Mouse (Mus musculus) embryonic facial prominence, embryonic 13.5 days (tissue): ENCODE results near the gene Lama5. TPM values are rescaled to one million over a fixed set of nuclear protein-coding genes. Genes with fewer than 3 reads are reported as not detected.

Experiments used
- ATAC-seq: fragments of 200-750 bp; cut with Nextera tagmentation; 2 replicates; pipeline ENCODE4 v1.8.0; 2017; ENCODE audit warnings: low read depth; ENCODE audit not compliant: insufficient number of reproducible peaks, insufficient read depth, low FRiP score, low TSS enrichment
- H3K27ac ChIP-seq: fragments of 300-500 bp; sonication (generic); 2 replicates; pipeline ENCODE4 v1.5.1; 2015; ENCODE audit warnings: moderate library complexity, mild to moderate bottlenecking, inconsistent platforms
- H3K27me3 ChIP-seq: fragments of 300-500 bp; sonication (generic); 2 replicates; pipeline ENCODE4 v1.6.1; 2015; ENCODE audit warnings: mild to moderate bottlenecking, inconsistent platforms
- H3K36me3 ChIP-seq: fragments of 300-500 bp; sonication (generic); 2 replicates; pipeline ENCODE4 v1.6.1; 2015; ENCODE audit warnings: mild to moderate bottlenecking, inconsistent platforms
- H3K4me1 ChIP-seq: fragments of 300-500 bp; sonication (generic); 2 replicates; pipeline ENCODE4 v1.6.1; 2015; ENCODE audit warnings: inconsistent platforms
- H3K4me2 ChIP-seq: fragments of 300-500 bp; sonication (generic); 2 replicates; pipeline ENCODE4 v1.6.1; 2015; ENCODE audit warnings: moderate library complexity, mild to moderate bottlenecking, inconsistent platforms
- H3K4me3 ChIP-seq: fragments of 300-500 bp; sonication (generic); 2 replicates; pipeline ENCODE4 v1.5.1; 2015; ENCODE audit warnings: mild to moderate bottlenecking, inconsistent platforms
- H3K9ac ChIP-seq: fragments of 300-500 bp; sonication (generic); 2 replicates; pipeline ENCODE4 v1.6.1; 2015; ENCODE audit warnings: mild to moderate bottlenecking, inconsistent platforms
- H3K9me3 ChIP-seq: fragments of 300-500 bp; sonication (generic); 2 replicates; pipeline ENCODE4 v1.6.1; 2016; ENCODE audit warnings: inconsistent platforms
- WGBS: fragments of 180-500 bp; shearing (Covaris S2); methylation state at CpG from one replicate; pipeline ENCODE4 v1.1.7; 2015; ENCODE audit warnings: mixed read lengths; 5-methylcytosine and 5-hydroxymethylcytosine counted together
- polyA plus RNA-seq: library from polyadenylated mRNA; unstranded; fragments of >200 nt; fragmentation: Nextera tagmentation; extraction: Ambion mirVana; gene quantifications from 2 replicates; pipeline ENCODE4 v1.2.1, GENCODE M21; 2015

Lama5 gene
- polyA plus RNA-seq, 1 experiment from 2014 or later = 25.2 TPM

- no peaks in the 10 kb centered on the region for H3K9me3 ChIP-seq
- WGBS = 86% methylated on average over 7 of the region's 7 CpGs
- no peak for ATAC-seq
- no peaks in the 10 kb centered on the region for H3K36me3 ChIP-seq
- H3K27ac ChIP-seq = no peak overlapping the region
- H3K4me2 ChIP-seq = no peak overlapping the region
- no peaks in the 10 kb centered on the region; the same call in 1 of the 2 replicates for H3K27me3 ChIP-seq
- no peak overlapping the region for H3K9ac ChIP-seq
- H3K4me3 ChIP-seq = no peak overlapping the region
- H3K4me1 ChIP-seq = peaks cover 34% of the 10 kb centered on the region
These were observed 7.6 kb upstream of the Lama5 start for GRCm38 (mm10) chr2:180233101-180233904.

- no peaks in the 10 kb centered on the region for H3K36me3 ChIP-seq
- H3K9ac ChIP-seq = peak overlapping the region; percentile 27; the same call in 1 of the 2 replicates
- H3K27ac ChIP-seq = no peak overlapping the region
- no peaks in the 10 kb centered on the region for H3K9me3 ChIP-seq
- H3K4me2 ChIP-seq = no peak overlapping the region
- H3K4me3 ChIP-seq = no peak overlapping the region
- H3K4me1 ChIP-seq = peaks cover 49% of the 10 kb centered on the region
- WGBS = 37% methylated on average over 4 of the region's 4 CpGs
- H3K27me3 ChIP-seq = peaks cover 24% of the 10 kb centered on the region
- ATAC-seq = no peak
These were observed 4.8 kb upstream of the Lama5 start for GRCm38 (mm10) chr2:180230482-180230881.

- no peak overlapping the region for H3K4me2 ChIP-seq
- H3K27ac ChIP-seq = no peak overlapping the region
- no peak for ATAC-seq
- 74% methylated on average over 3 of the region's 3 CpGs for WGBS
- no peak overlapping the region for H3K9ac ChIP-seq
- peaks cover 45% of the 10 kb centered on the region for H3K4me1 ChIP-seq
- H3K9me3 ChIP-seq = no peaks in the 10 kb centered on the region
- no peaks in the 10 kb centered on the region for H3K36me3 ChIP-seq
- H3K4me3 ChIP-seq = no peak overlapping the region
- peaks cover 38% of the 10 kb centered on the region for H3K27me3 ChIP-seq
These were observed 3.5 kb upstream of the Lama5 start for GRCm38 (mm10) chr2:180229129-180229528.

- H3K4me2 ChIP-seq = no peak overlapping the region
- ATAC-seq = no peak
- no peak overlapping the region for H3K4me3 ChIP-seq
- H3K27me3 ChIP-seq = peaks cover 43% of the 10 kb centered on the region
- no peaks in the 10 kb centered on the region for H3K36me3 ChIP-seq
- H3K9ac ChIP-seq = no peak overlapping the region
- no peaks in the 10 kb centered on the region for H3K9me3 ChIP-seq
- peaks cover 43% of the 10 kb centered on the region for H3K4me1 ChIP-seq
- no peak overlapping the region for H3K27ac ChIP-seq
- 69% methylated on average over 7 of the region's 7 CpGs for whole genome bisulfite sequencing
These were observed 2.9 kb upstream of the Lama5 start for GRCm38 (mm10) chr2:180228592-180228991.

DNA sequence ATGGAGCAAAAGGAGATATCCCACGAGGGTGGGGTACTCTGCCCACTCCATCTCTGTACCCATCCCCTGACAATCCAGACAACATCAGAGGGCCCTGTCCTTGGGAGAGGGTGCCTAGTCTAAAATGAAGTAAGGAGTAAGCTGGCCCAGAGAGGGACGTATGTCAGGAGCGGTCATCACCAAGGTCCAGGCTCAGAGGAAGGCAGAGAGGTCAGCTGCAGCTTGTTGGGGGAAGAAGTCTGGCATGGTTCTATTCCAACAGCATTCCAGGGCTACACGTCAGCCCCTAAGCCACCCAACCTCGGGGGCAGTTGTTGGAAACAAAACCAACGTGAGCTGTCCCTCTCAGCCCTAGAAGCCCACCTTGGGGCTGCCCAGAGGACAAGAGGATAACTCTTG is 2.4 kb upstream of the Lama5 start:
- Histone ChIP-seq H3K27me3 (peaks cover 49% of the 10 kb centered on the region), H3K4me2 (peak overlapping the region; percentile 50), H3K9me3 (no peaks in the 10 kb centered on the region), H3K36me3 (no peaks in the 10 kb centered on the region), H3K4me1 (peaks cover 44% of the 10 kb centered on the region), H3K27ac (peak overlapping the region; percentile 33; the same call in 1 of the 2 replicates), H3K4me3 (no peak overlapping the region), H3K9ac (peak overlapping the region; percentile 37; the same call in 1 of the 2 replicates)
- 54% methylated on average over 6 of the region's 6 CpGs for WGBS
- no peak for ATAC-seq

- H3K27me3 ChIP-seq = peaks cover 55% of the 10 kb centered on the region
- H3K4me3 ChIP-seq = peak overlapping the region; percentile 17
These were observed 1.8 kb upstream of the Lama5 start for GRCm38 (mm10) chr2:180227262-180228059.

GRCm38 (mm10) chr2:180225044-180225761 is 456 bp downstream of the Lama5 start:
- no peaks in the 10 kb centered on the region for H3K36me3 ChIP-seq
- peak overlapping the region; percentile 82 for H3K4me2 ChIP-seq
- under 1% methylated on average over 55 of the region's 55 CpGs for WGBS
- no peak for ATAC-seq
- peak overlapping the region; percentile 65 for H3K9ac ChIP-seq
- peaks cover 58% of the 10 kb centered on the region for H3K4me1 ChIP-seq
- H3K27me3 ChIP-seq = peaks cover 55% of the 10 kb centered on the region
- H3K9me3 ChIP-seq = no peaks in the 10 kb centered on the region
- peak overlapping the region; percentile 51 for H3K4me3 ChIP-seq
- peak overlapping the region; percentile 78 for H3K27ac ChIP-seq

More at GRCm38 (mm10) chr2:180227262-180228059, 1.8 kb upstream of the Lama5 start:
- Histone ChIP-seq H3K27ac (peak overlapping the region; percentile 33; the same call in 1 of the 2 replicates), H3K4me1 (peaks cover 50% of the 10 kb centered on the region), H3K4me2 (peak overlapping the region; percentile 50), H3K9me3 (no peaks in the 10 kb centered on the region), H3K36me3 (no peaks in the 10 kb centered on the region), H3K9ac (peak overlapping the region; percentile 37)
- 0 out of 2 replicates have a peak, but pooled peaks have one; percentile 7 for ATAC-seq
- WGBS = under 1% methylated on average over 21 of the region's 21 CpGs

DNA sequence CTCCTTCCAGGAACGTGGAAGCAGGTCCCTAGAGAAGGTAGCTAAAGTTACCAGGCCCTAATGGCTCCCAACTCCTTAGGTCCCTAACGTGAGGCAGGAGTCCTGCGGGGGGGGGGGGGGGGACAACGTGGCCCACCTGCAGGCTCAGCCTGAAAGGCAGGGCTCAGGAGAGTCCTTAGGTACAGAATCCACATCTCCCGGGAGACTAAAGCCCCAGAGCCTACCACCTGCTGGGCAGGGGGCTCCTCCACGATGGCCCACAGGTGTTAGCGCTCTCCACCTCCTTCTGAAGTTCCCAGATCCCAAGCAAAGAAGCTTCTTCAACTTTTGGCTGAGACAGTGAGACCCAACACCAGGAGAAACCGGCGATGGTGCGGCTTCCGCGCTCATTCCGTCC is 1.0 kb downstream of the Lama5 start:
- peaks cover 61% of the 10 kb centered on the region for H3K4me1 ChIP-seq
- peak overlapping the region; percentile 82 for H3K4me2 ChIP-seq
- H3K36me3 ChIP-seq = no peaks in the 10 kb centered on the region
- H3K4me3 ChIP-seq = peak overlapping the region; percentile 51
- peak overlapping the region; percentile 65 for H3K9ac ChIP-seq
- no peaks in the 10 kb centered on the region for H3K9me3 ChIP-seq
- H3K27me3 ChIP-seq = peaks cover 55% of the 10 kb centered on the region
- H3K27ac ChIP-seq = peak overlapping the region; percentile 78
- WGBS = 1% methylated on average over 13 of the region's 13 CpGs
- ATAC-seq = no peak

DNA sequence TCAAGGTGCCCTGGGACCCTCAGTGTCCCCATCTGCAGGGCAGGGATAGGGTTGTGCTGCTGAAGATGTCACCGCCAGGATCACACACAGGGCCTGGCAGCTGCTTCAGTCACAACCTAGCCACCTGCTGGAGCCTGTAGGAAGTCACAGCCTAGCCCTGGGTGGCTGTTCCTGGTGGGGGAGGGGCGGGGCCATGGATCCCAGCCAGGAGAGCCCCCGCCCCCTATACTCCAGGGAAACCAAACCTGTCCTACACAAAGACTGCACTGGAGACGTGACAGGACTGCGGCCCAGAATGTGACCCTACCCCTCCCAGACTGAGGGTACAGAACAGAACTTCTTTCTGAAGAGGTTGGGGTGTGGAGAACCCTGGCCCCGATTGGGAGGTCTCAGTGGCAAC is 3.4 kb downstream of the Lama5 start:
- Histone ChIP-seq H3K4me1 (peaks cover 46% of the 10 kb centered on the region), H3K4me3 (no peak overlapping the region), H3K36me3 (no peaks in the 10 kb centered on the region), H3K9me3 (no peaks in the 10 kb centered on the region), H3K27me3 (peaks cover 47% of the 10 kb centered on the region), H3K9ac (no peak overlapping the region), H3K4me2 (peak overlapping the region; percentile 82), H3K27ac (peak overlapping the region; percentile 1; the same call in 1 of the 2 replicates)
- WGBS = 12% methylated on average over 6 of the region's 6 CpGs
- ATAC-seq = peak; percentile 17

DNA sequence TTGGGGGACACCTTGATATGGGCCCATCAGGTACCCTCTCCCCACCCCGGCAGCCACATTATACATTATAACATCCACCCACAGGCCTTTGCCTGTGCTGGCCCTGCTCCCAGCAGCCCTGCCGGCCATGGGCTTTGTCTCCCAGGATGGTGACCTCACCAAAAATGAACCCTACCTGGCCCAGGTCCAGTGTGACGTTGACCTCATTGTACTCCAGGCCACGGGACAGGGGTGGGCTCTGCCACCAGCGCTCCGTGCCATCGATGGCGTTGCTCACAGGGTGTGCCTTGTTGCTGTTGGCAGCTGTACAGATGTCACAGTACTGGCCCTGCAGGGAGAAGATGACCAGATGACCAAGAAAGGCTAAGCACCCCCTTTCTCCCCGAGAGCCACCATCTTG is 4.6 kb downstream of the Lama5 start:
- Histone ChIP-seq H3K4me3 (no peak overlapping the region), H3K36me3 (no peaks in the 10 kb centered on the region), H3K9ac (no peak overlapping the region), H3K4me1 (peaks cover 39% of the 10 kb centered on the region), H3K9me3 (no peaks in the 10 kb centered on the region), H3K27ac (no peak overlapping the region), H3K27me3 (peaks cover 36% of the 10 kb centered on the region), H3K4me2 (no peak overlapping the region)
- 93% methylated on average over 9 of the region's 9 CpGs for WGBS
- no peak for ATAC-seq

- Histone ChIP-seq H3K36me3 (no peaks in the 10 kb centered on the region), H3K4me2 (no peak overlapping the region), H3K9ac (no peak overlapping the region), H3K4me3 (no peak overlapping the region), H3K4me1 (peaks cover 30% of the 10 kb centered on the region), H3K27ac (no peak overlapping the region), H3K9me3 (no peaks in the 10 kb centered on the region), H3K27me3 (peaks cover 27% of the 10 kb centered on the region)
- WGBS = 68% methylated on average over 9 of the region's 9 CpGs
- no peak for ATAC-seq
These were observed 5.5 kb downstream of the Lama5 start for GRCm38 (mm10) chr2:180220165-180220564.
